Mouse (Mus musculus) small intestine, adult 2 months (tissue): ENCODE data around the gene Tmem62.

Experiments
- CTCF ChIP-seq: fragments of 200-500 bp; IDR thresholded peaks from 2 replicates; pipeline ENCODE4 v1.5.1; 2012; ENCODE audit warnings: low read depth, mild to moderate bottlenecking, control low read depth, inconsistent platforms, low read length, moderate library complexity, mixed read lengths; ENCODE audit not compliant: insufficient replicate concordance, insufficient read length; ENCODE audit errors: extremely low read depth
- POLR2A ChIP-seq: fragments of 200-500 bp; IDR thresholded peaks from 2 replicates; pipeline ENCODE4 v1.6.1; 2012; ENCODE audit warnings: low read depth, mild to moderate bottlenecking, control low read depth, inconsistent platforms, low read length, moderate library complexity

DNA sequence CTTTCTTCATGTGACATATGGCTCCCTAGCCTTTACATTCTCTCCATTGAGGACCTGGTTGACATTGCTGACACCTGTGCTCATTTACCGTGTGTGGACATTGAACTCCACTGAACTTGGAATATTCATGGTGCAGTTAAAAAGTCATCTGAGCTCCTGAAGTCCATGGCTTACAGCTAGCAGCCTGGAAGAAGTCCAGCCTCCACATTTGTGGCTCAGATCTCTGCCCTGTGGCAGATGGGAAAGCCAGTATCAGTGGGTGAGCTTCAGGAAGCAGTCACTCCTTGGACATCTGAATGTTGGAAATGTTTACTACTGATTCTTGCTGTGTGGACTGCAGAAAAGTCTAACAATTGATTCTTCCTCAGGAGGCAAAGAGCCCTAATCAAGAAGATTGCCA, 30.2 kb downstream of the Tmem62 start:
- TF ChIP-seq CTCF (no peak), POLR2A (no peak)
